15 mouse cellular contexts compared by ENCODE assay signal in the genomic region with DNA sequence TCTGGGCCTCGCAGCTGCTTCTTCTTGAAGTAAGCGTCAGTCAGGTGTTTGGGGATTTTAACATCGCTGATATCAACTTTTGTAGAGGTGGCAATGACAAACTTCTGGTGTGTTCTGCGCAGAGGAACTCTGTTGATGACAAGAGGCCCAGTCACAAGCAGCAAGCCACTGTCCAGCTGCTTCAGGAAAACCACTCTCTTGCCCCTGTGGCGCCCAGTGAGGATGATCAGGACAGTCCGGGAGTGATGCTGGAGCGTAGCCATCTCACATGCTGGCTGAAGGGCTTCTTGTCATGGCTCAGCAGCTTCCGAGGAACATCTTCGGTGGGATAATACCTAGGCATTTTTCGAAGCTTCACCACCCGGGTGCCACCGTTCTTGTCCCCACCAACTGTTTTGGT. TPM values are rescaled to one million over a fixed set of nuclear protein-coding genes. Genes with fewer than 3 reads are reported as not detected.
DNase-seq lines count a peak whose midpoint lies in the region; TF ChIP-seq lines count a peak whose summit lies in the region.
"Not testable (repeated sequence)": the region's sequence is repeated elsewhere in the genome, so short reads cannot be mapped to it uniquely, and the experiment has no call there.
"Had no signal": no experiment of that assay in that cellular context is flagged by ENCODE, and none has a peak within 500 bp of the region (broad histone marks: within the 10 kb centered on the region; RNA-seq: fewer than 3 reads in every experiment).

No protein-coding gene starts in this region.

- not testable (repeated sequence) for H3K4me1 ChIP-seq in heart, embryonic 10.5 days; testis, adult 2 months (ENCODE audit: control insufficient read depth, insufficient read depth, low read length)

- not testable (repeated sequence) for TF ChIP-seq POLR2A in testis, adult 2 months (IDR thresholded peaks at IDR 0.05; ENCODE audit: control insufficient read depth, low read depth, low read length)

- H3K36me3 ChIP-seq in heart, embryonic 10.5 days; testis, adult 2 months (ENCODE audit: control insufficient read depth, insufficient read depth, low read length): not testable (repeated sequence)

- H3K27me3 ChIP-seq in heart, embryonic 10.5 days (ENCODE audit: insufficient read depth, poor library complexity, severe bottlenecking); testis, adult 2 months (ENCODE audit: control insufficient read depth, insufficient read depth, low read length): not testable (repeated sequence)

- not testable (repeated sequence) for H3K27ac ChIP-seq in heart, embryonic 10.5 days; testis, adult 2 months (ENCODE audit: control insufficient read depth, insufficient read depth, low read depth, low read length)

- intact Hi-C loops in left cerebral cortex, postnatal 4 days (cut with DNase I): not testable (repeated sequence)

- not testable (repeated sequence) for H3K9me3 ChIP-seq in heart, embryonic 10.5 days

- DNase-seq in cerebellum, postnatal 10 days: peak; percentile 12 to 26
- peak; percentile 77 for DNase-seq in heart, adult 11 months
- DNase-seq in heart, embryonic 10.5 days (ENCODE audit: low spot score): peak; percentile 16
- DNase-seq in left cerebral cortex, postnatal 4 days: peak; percentile 2

- H3K4me3 ChIP-seq in heart, embryonic 10.5 days: not testable (repeated sequence)
- H3K4me3 ChIP-seq in testis, adult 2 months (ENCODE audit: control insufficient read depth, low read depth, low read length): peak overlapping the region; percentile 5

- WGBS in heart, embryonic 10.5 days: 82% methylated on average over 12 of the region's 12 CpGs

- not testable (repeated sequence) for TF ChIP-seq CTCF in testis, adult 2 months (IDR thresholded peaks at IDR 0.05; ENCODE audit: control insufficient read depth, insufficient read depth, insufficient replicate concordance, low read depth, low read length)

RNA-seq across cellular contexts. Expression of gene Art2b, which starts 11.8 kb away (rescaled TPM):
- not detected in 2 replicates for polyA plus RNA-seq in heart, embryonic 10.5 days (2016; fragmentation: Nextera tagmentation; extraction: Ambion mirVana)
- total RNA-seq in left cerebral cortex, postnatal 4 days (2021): not detected
- 0.04 TPM in 1 of 2 replicates, not detected in the other for polyA plus RNA-seq in testis, adult 2 months (2012; rRNA removed)
- total RNA-seq: adrenal gland, adult 2 months; adrenal gland, postnatal 25 days; adrenal gland, postnatal 36 days; CH12.LX; ES-E14; G1E; MEL had no signal
- polyA plus RNA-seq: adrenal gland, adult 2 months; brain, embryonic 14.5 days; C2C12; G1E; Patski had no signal

Comparison
In these comparisons a context has a peak if more than half of its experiments do, and no peak if none do; other contexts are left out.
1. DNase-seq: peak in every context shown above with its lines; median percentile 77 in heart, adult 11 months; 19 in cerebellum, postnatal 10 days; 16 in heart, embryonic 10.5 days; 2 in left cerebral cortex, postnatal 4 days.